Mouse (Mus musculus): ENCODE results near the gene Gripap1.

Gripap1 gene

GRCm38 (mm10) chrX:7867141-7867540 is 77.6 kb downstream of the Gripap1 start:
- DNase-seq (ENCODE audit: inconsistent ontology term): no peak

GRCm38 (mm10) chrX:7868506-7868905 is 78.9 kb downstream of the Gripap1 start:
- DNase-seq (ENCODE audit: inconsistent ontology term): no peak

DNA sequence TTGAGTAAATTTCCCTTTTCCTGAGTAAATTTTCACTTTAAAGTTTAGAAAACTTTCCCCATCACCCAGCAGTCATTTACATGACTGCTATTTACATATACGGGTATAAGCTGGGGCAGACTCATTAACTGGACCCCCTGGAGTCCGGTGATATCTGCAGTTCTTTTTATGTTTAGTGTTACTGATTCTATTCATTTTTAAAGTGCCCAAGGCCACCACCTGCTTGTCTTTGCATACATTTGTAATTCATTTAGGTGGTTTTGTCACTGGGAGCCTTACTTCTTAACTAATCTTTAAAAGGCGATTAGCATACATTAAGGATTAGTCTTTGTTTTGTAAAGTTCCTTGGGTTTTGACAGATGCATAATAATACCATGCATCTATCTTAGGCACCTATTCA is 80.3 kb downstream of the Gripap1 start:
- DNase-seq (ENCODE audit: inconsistent ontology term): no peak

Measured in Muller cell, postnatal 12 days (primary cell).